Mouse (Mus musculus) liver, embryonic 14.5 days (tissue): ENCODE data around the gene Sstr3. TPM values are rescaled to one million over a fixed set of nuclear protein-coding genes. Genes with fewer than 3 reads are reported as not detected.

Source experiments
- ATAC-seq: fragments of 200-750 bp; cut with Nextera tagmentation; 2 replicates; pipeline ENCODE4 v1.8.0; 2017; ENCODE audit warnings: moderate number of reproducible peaks, mild to moderate bottlenecking, moderate library complexity; ENCODE audit not compliant: insufficient read depth
- DNase-seq, 3 experiments: peaks; one replicate each; pipeline ENCODE4 v3.0.0-alpha.2; 2012 to 2013; ENCODE audit warnings: low read depth in 3 of 3, low spot score in 3 of 3
- H3K27ac ChIP-seq: fragments of 300-500 bp; sonication (generic); 2 replicates; pipeline ENCODE4 v1.5.1; 2014; ENCODE audit warnings: moderate library complexity, mild to moderate bottlenecking, control low read depth, inconsistent platforms
- H3K27me3 ChIP-seq: fragments of 300-500 bp; sonication (generic); 2 replicates; pipeline ENCODE4 v1.6.1; 2014; ENCODE audit warnings: mild to moderate bottlenecking, low read length, moderate library complexity; ENCODE audit not compliant: control insufficient read depth, insufficient read depth
- H3K36me3 ChIP-seq: fragments of 300-500 bp; sonication (generic); replicated peaks from 2 replicates; pipeline ENCODE4 v1.6.1; 2014; ENCODE audit warnings: low read depth; ENCODE audit not compliant: control insufficient read depth, insufficient read depth
- H3K4me1 ChIP-seq, 2 experiments: fragments of 200-500 bp in 1 of 2; fragments of 300-500 bp in 1 of 2; sonication (generic) in 1 of 2; replicated peaks; 2 replicates each; pipeline ENCODE4 v1.6.1; 2012 to 2014; ENCODE audit warnings: antibody characterized with exemption in 1 of 2, inconsistent platforms in 1 of 2, low read length in 1 of 2; ENCODE audit not compliant: control insufficient read depth in 2 of 2, insufficient read depth in 2 of 2
- H3K4me2 ChIP-seq: fragments of 300-500 bp; sonication (generic); 2 replicates; pipeline ENCODE4 v1.6.1; 2014; ENCODE audit warnings: low read depth, mild to moderate bottlenecking, control low read depth, moderate library complexity
- H3K4me3 ChIP-seq, 2 experiments: fragments of 200-500 bp in 1 of 2; fragments of 300-500 bp in 1 of 2; sonication (generic) in 1 of 2; 2 replicates each; pipeline ENCODE4 v1.5.1; 2012 to 2014; ENCODE audit warnings: low read depth in 2 of 2, low read length in 2 of 2, mild to moderate bottlenecking in 2 of 2, control low read depth in 1 of 2, inconsistent platforms in 1 of 2, moderate library complexity in 1 of 2; ENCODE audit not compliant: insufficient read depth in 1 of 2
- H3K9ac ChIP-seq: fragments of 300-500 bp; sonication (generic); replicated peaks from 2 replicates; pipeline ENCODE4 v1.6.1; 2014; ENCODE audit warnings: mild to moderate bottlenecking, control low read depth, moderate library complexity
- H3K9me3 ChIP-seq: fragments of 300-500 bp; sonication (generic); 2 replicates; pipeline ENCODE4 v1.6.1; 2016; ENCODE audit warnings: low read length, mixed read lengths; ENCODE audit not compliant: control insufficient read depth
- CTCF ChIP-seq: IDR thresholded peaks from 2 replicates; pipeline ENCODE4 v1.5.1; 2016; ENCODE audit warnings: antibody characterized with exemption, low read depth, control low read depth
- EP300 ChIP-seq: IDR thresholded peaks from 2 replicates; pipeline ENCODE4 v1.6.1; 2016; ENCODE audit warnings: antibody characterized with exemption, low read depth
- WGBS: fragments of 180-500 bp; shearing (Covaris S2); extraction: QIAGEN DNeasy Blood & Tissue Kit; methylation state at CpG from one replicate; pipeline ENCODE4 v1.1.7; 2014; ENCODE audit not compliant: insufficient replicate concordance; 5-methylcytosine and 5-hydroxymethylcytosine counted together
- polyA plus RNA-seq, 2 experiments: library from polyadenylated mRNA; depleted of rRNA in 1 of 2; stranded (reverse) in 1 of 2; unstranded in 1 of 2; fragments of >200 nt; fragmentation: Nextera tagmentation in 1 of 2; extraction: Ambion mirVana in 1 of 2; gene quantifications; 2 replicates each; pipeline versions ENCODE4 v1.2.1 to v1.2.3; 2012 to 2014

Gene Sstr3
- polyA plus RNA-seq, 2 experiments, result 0.01 to 0.03 TPM

GRCm38 (mm10) chr15:78527973-78528372 is 16.5 kb downstream of the Sstr3 start:
- TF ChIP-seq EP300, result no peak
- TF ChIP-seq CTCF, result no peak
- WGBS, result 44% methylated on average over 7 of the region's 7 CpGs
- Histone ChIP-seq H3K36me3 (no peaks in the 10 kb centered on the region), H3K9ac (no peak overlapping the region), H3K4me1 (peaks cover 0 to 1% of the 10 kb centered on the region in 2 experiments; a peak in 2 of 4 replicates), H3K4me2 (no peak overlapping the region), H3K4me3 (no peak overlapping the region), H3K27ac (no peak overlapping the region), H3K9me3 (no peaks in the 10 kb centered on the region), H3K27me3 (no peaks in the 10 kb centered on the region; the same call in 1 of the 2 replicates)
- DNase-seq (no peak), ATAC-seq (no peak)

GRCm38 (mm10) chr15:78524163-78524562 is 20.3 kb downstream of the Sstr3 start:
- H3K9ac ChIP-seq, result no peak overlapping the region
- WGBS, result 83% methylated on average over 5 of the region's 5 CpGs
- H3K4me3 ChIP-seq, result no peak overlapping the region
- TF ChIP-seq EP300, result no peak
- no peak for TF ChIP-seq CTCF
- H3K4me2 ChIP-seq, result no peak overlapping the region
- ATAC-seq, result no peak
- no peak for DNase-seq
- H3K27me3 ChIP-seq, result no peaks in the 10 kb centered on the region
- H3K9me3 ChIP-seq, result no peaks in the 10 kb centered on the region
- H3K4me1 ChIP-seq, result peaks cover 0 to 4% of the 10 kb centered on the region in 2 experiments; a peak in 1 of 4 replicates
- no peak overlapping the region for H3K27ac ChIP-seq
- no peaks in the 10 kb centered on the region for H3K36me3 ChIP-seq

- Histone ChIP-seq H3K4me3 (no peak overlapping the region), H3K27ac (no peak overlapping the region), H3K4me1 (0 out of 4 replicates have a peak, but pooled peaks cover 0 to 4% of the 10 kb centered on the region in 2 experiments), H3K27me3 (no peaks in the 10 kb centered on the region), H3K9me3 (no peaks in the 10 kb centered on the region), H3K36me3 (no peaks in the 10 kb centered on the region), H3K9ac (no peak overlapping the region), H3K4me2 (no peak overlapping the region)
- 40% methylated on average over 6 of the region's 6 CpGs for WGBS
- ATAC-seq (no peak), DNase-seq (no peak)
- no peak for TF ChIP-seq CTCF
Measured at GRCm38 (mm10) chr15:78521892-78522291, 22.6 kb downstream of the Sstr3 start.

- no peaks in the 10 kb centered on the region for H3K9me3 ChIP-seq
- no peak overlapping the region for H3K4me2 ChIP-seq
- no peak overlapping the region for H3K27ac ChIP-seq
- no peaks in the 10 kb centered on the region for H3K36me3 ChIP-seq
- 0 out of 4 replicates have a peak, but pooled peaks cover 0 to 4% of the 10 kb centered on the region in 2 experiments for H3K4me1 ChIP-seq
- no peak for ATAC-seq
- 52% methylated on average over 8 of the region's 8 CpGs for WGBS
- no peak overlapping the region for H3K4me3 ChIP-seq
- no peaks in the 10 kb centered on the region for H3K27me3 ChIP-seq
- no peak for TF ChIP-seq CTCF
- TF ChIP-seq EP300, result no peak
- H3K9ac ChIP-seq, result no peak overlapping the region
- no peak for DNase-seq
Measured at GRCm38 (mm10) chr15:78521331-78521730, 23.2 kb downstream of the Sstr3 start.

- whole genome bisulfite sequencing, result 37% methylated on average over 13 of the region's 13 CpGs
- Histone ChIP-seq H3K9ac (no peak overlapping the region), H3K4me2 (no peak overlapping the region), H3K4me1 (0 out of 4 replicates have a peak, but pooled peaks cover 0 to 4% of the 10 kb centered on the region in 2 experiments), H3K9me3 (no peaks in the 10 kb centered on the region), H3K4me3 (no peak overlapping the region), H3K36me3 (no peaks in the 10 kb centered on the region), H3K27ac (no peak overlapping the region), H3K27me3 (no peaks in the 10 kb centered on the region)
- no peak for TF ChIP-seq EP300
- DNase-seq (no peak), ATAC-seq (no peak)
Measured at GRCm38 (mm10) chr15:78520112-78520715, 24.3 kb downstream of the Sstr3 start.
